Mouse (Mus musculus) ES-Bruce4 (cell line): ENCODE results near the gene Nprl2.

Experiments
- CTCF ChIP-seq: IDR thresholded peaks from one replicate; pipeline ENCODE4 v1.8.1; 2011; ENCODE audit warnings: low read depth, low read length
- POLR2A ChIP-seq: IDR thresholded peaks from one replicate; pipeline ENCODE4 v1.8.1; 2011; ENCODE audit warnings: low read length; ENCODE audit not compliant: insufficient read depth

DNA sequence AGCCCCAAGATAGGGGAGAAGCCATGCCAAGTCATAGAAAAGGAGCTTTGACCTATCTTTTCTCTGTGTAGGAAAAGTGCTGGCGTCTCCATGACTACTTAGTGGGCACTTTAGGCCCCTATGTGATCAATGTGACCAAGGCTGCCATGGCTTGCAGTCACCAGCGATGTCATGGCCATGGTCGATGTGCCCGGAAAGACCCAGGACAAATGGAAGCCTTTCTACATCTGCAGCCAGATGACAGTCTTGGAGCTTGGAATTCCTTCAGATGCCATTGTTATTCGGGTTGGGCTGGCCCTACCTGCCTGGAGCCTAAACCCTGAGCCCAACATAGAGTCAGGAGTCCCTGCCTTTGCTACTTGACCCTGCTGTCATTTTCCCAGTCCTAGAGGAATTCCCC lies 44.5 kb downstream of the Nprl2 start:
- TF ChIP-seq CTCF (no peak), POLR2A (no peak)
